Mouse (Mus musculus): ENCODE data around the gene Slco3a1.

GRCm38 (mm10) chr7:74365623-74366022, 189.0 kb downstream of the Slco3a1 start:
- TF ChIP-seq ZNF384 (IDR thresholded peaks at IDR 0.05; ENCODE audit: low read depth, low read length) = no peak
- no peak for TF ChIP-seq MAFK (IDR thresholded peaks at IDR 0.05; ENCODE audit: insufficient read depth, low read depth, low read length)
- TF ChIP-seq CHD2 (IDR thresholded peaks at IDR 0.05; ENCODE audit: low read depth, low read length) = no peak
- TF ChIP-seq HCFC1 (IDR thresholded peaks at IDR 0.05; ENCODE audit: borderline replicate concordance, insufficient read depth, low read length) = no peak
